Mouse (Mus musculus) liver, embryonic 11.5 days (tissue): ENCODE measurements around the gene Carmil2. TPM values are rescaled to one million over a fixed set of nuclear protein-coding genes. Genes with fewer than 3 reads are reported as not detected.

Source experiments
- ATAC-seq: fragments of 200-750 bp; cut with Nextera tagmentation; replicated peaks from 2 replicates; pipeline ENCODE4 v1.8.0; 2017; ENCODE audit warnings: moderate number of reproducible peaks, mild to moderate bottlenecking, moderate TSS enrichment, moderate library complexity; ENCODE audit not compliant: low FRiP score
- DNase-seq: peaks from one replicate; pipeline ENCODE4 v3.0.0-alpha.2; 2017; ENCODE audit warnings: low spot score
- H3K27ac ChIP-seq: fragments of 300-500 bp; sonication (generic); 2 replicates; pipeline ENCODE4 v1.5.1; 2014; ENCODE audit warnings: mild to moderate bottlenecking, low read depth, low read length, control low read depth
- H3K27me3 ChIP-seq: fragments of 300-500 bp; sonication (generic); replicated peaks from 2 replicates; pipeline ENCODE4 v1.6.1; 2014; ENCODE audit warnings: low read length, mixed read lengths; ENCODE audit not compliant: control insufficient read depth, insufficient read depth
- H3K36me3 ChIP-seq: fragments of 300-500 bp; sonication (generic); 2 replicates; pipeline ENCODE4 v1.6.1; 2014; ENCODE audit warnings: mild to moderate bottlenecking, low read length, moderate library complexity, mixed read lengths; ENCODE audit not compliant: control insufficient read depth, insufficient read depth
- H3K4me1 ChIP-seq: fragments of 300-500 bp; sonication (generic); replicated peaks from 2 replicates; pipeline ENCODE4 v1.6.1; 2014; ENCODE audit warnings: low read length, mixed read lengths; ENCODE audit not compliant: control insufficient read depth, insufficient read depth
- H3K4me2 ChIP-seq: fragments of 300-500 bp; sonication (generic); 2 replicates; pipeline ENCODE4 v1.6.1; 2014; ENCODE audit warnings: mild to moderate bottlenecking, control low read depth, moderate library complexity
- H3K4me3 ChIP-seq: fragments of 300-500 bp; sonication (generic); 2 replicates; pipeline ENCODE4 v1.5.1; 2014; ENCODE audit warnings: low read depth, low read length, control low read depth
- H3K9ac ChIP-seq: fragments of 300-500 bp; sonication (generic); 2 replicates; pipeline ENCODE4 v1.6.1; 2014; ENCODE audit warnings: low read depth, low read length, control low read depth
- H3K9me3 ChIP-seq: fragments of 300-500 bp; sonication (generic); 2 replicates; pipeline ENCODE4 v1.6.1; 2016; ENCODE audit warnings: low read length, inconsistent platforms, mixed read lengths; ENCODE audit not compliant: control insufficient read depth
- WGBS: fragments of 180-500 bp; shearing (Covaris S2); extraction: QIAGEN DNeasy Blood & Tissue Kit; methylation state at CpG from one replicate; pipeline ENCODE4 v1.1.7; 2014; 5-methylcytosine and 5-hydroxymethylcytosine counted together
- polyA plus RNA-seq: library from polyadenylated mRNA; unstranded; fragments of >200 nt; fragmentation: Nextera tagmentation; extraction: Ambion mirVana; gene quantifications from 2 replicates; pipeline ENCODE4 v1.2.1, GENCODE M21; 2014

The Carmil2 gene
- polyA plus RNA-seq, 1 experiment from 2014 or later: 0.82 TPM

GRCm38 (mm10) chr8:105707498-105708403, 21.7 kb downstream of the Carmil2 start, which contains the start of the genes 4933405L10Rik and Enkd1:
Gene 4933405L10Rik (plus strand): TSS chr8:105707655.
Gene Enkd1 (minus strand): TSS chr8:105708210.
- H3K4me3 ChIP-seq: peak within 1 kb of the TSS; percentile 82
- H3K4me1 ChIP-seq: peaks cover 14% of the 10 kb centered on the region
- peaks cover 8% of the 10 kb centered on the region for H3K36me3 ChIP-seq
- 1% methylated on average over 54 of the region's 55 CpGs for WGBS
- H3K9me3 ChIP-seq: no peaks in the 10 kb centered on the region
- H3K27ac ChIP-seq: no peak within 1 kb of the TSS
- peak within 1 kb of the TSS; percentile 85 for H3K4me2 ChIP-seq
- H3K9ac ChIP-seq: peak within 1 kb of the TSS; percentile 74
- DNase-seq (peak; percentile 86), ATAC-seq (peak; percentile 83)
- H3K27me3 ChIP-seq: no peaks in the 10 kb centered on the region

DNA sequence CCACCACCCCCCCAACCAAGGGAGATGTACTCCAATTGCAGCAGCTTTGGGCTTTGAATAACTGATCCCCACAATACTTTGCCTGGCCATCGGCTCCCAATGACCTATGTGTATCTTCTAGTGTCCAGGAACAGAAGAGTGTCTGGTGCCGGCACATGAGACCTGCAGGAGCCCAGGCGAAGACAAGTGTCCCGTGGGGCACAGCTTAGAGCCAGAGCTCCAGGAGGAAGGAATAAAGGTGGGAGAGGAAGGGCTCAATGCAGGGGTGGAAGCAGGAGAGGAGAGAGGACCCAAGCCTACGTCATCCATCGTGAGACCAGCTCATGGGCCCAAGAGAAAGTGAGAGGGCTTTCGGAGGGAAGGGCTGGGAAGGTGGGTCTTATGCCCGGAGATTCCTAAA, 22.6 kb downstream of the Carmil2 start:
- peaks cover 14% of the 10 kb centered on the region for H3K4me1 ChIP-seq
- no peaks in the 10 kb centered on the region for H3K36me3 ChIP-seq
- H3K4me3 ChIP-seq: no peak overlapping the region
- no peak overlapping the region for H3K9ac ChIP-seq
- WGBS: 90% methylated on average over 8 of the region's 8 CpGs
- no peaks in the 10 kb centered on the region for H3K27me3 ChIP-seq
- no peaks in the 10 kb centered on the region for H3K9me3 ChIP-seq
- ATAC-seq (no peak), DNase-seq (no peak)
- no peak overlapping the region for H3K27ac ChIP-seq
- no peak overlapping the region for H3K4me2 ChIP-seq

DNA sequence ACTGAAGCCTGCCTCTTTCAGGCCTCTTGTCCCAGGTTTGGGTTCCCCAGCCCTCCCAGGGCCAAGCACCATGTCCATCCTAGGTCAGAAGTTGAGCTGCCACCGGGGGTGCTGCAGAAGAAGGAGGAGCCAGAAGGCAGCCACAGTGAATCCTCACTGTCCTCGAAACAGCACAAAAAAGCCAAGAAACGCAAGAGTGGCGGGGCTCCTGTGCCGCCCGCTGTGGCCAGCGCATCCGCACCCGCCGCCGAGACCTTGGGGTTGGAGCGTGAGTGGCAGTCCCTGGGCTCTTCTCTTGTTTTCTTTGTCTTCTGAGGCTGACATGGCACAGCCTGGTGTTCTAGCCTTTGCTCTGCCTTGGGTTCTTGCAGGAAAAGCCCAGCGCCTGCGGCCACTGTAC, 23.2 kb downstream of the Carmil2 start:
- 83% methylated on average over 12 of the region's 14 CpGs for WGBS
- Histone ChIP-seq H3K36me3 (no peaks in the 10 kb centered on the region), H3K9me3 (no peaks in the 10 kb centered on the region), H3K4me2 (no peak overlapping the region), H3K27ac (no peak overlapping the region), H3K27me3 (no peaks in the 10 kb centered on the region), H3K9ac (no peak overlapping the region), H3K4me1 (peaks cover 14% of the 10 kb centered on the region), H3K4me3 (no peak overlapping the region)
- DNase-seq (no peak), ATAC-seq (no peak)

DNA sequence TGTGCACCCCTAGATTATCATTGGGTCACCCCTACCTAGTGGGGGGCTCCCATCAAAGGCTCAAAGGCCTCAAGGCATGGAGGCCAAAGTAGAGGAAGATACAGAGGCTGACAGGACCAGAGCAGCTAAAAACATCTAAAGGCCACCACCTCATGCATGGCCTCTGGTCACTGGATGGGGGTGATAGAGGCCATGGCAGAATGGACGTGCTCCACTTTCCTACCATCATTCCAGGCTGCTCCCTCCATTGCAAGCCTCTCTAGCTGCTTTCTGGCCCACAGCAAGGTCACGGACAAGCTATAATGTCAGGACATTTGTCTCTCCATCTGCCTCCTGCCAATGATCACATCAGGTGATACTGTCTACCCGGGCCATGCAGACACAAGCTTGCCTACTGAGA, 26.2 kb downstream of the Carmil2 start:
- ATAC-seq: no peak
- Histone ChIP-seq H3K27ac (no peak overlapping the region), H3K4me1 (peaks cover 4% of the 10 kb centered on the region; the same call in 1 of the 2 replicates), H3K4me2 (no peak overlapping the region), H3K9me3 (no peaks in the 10 kb centered on the region), H3K4me3 (no peak overlapping the region), H3K9ac (no peak overlapping the region), H3K36me3 (no peaks in the 10 kb centered on the region), H3K27me3 (no peaks in the 10 kb centered on the region)
- no peak for DNase-seq
- 73% methylated on average over 3 of the region's 3 CpGs for WGBS

- peak; percentile 65; the same call in 1 of the 2 replicates for ATAC-seq
- H3K27ac ChIP-seq: no peak overlapping the region
- WGBS: 7% methylated on average over 3 of the region's 3 CpGs
Measured at GRCm38 (mm10) chr8:105714139-105714538, 28.1 kb downstream of the Carmil2 start.

DNA sequence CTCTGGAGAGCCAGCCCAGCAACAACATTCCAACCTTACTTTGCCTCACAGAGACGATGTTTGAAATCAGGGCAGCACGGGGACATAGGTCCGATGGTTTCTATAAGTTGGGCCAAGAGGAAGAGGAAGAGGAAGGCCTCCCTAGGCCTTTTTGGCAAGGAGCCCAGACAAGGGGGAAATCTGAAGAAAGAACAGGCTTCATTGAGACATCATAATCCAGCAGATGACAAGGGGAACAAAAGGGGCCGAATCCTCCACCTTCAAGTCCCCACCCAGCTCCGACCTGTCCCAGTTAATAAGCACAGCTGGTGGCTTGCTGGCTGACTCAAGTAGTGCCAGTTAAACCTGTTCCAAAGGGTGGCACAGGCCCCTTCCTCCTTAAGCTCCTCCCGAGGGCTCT, 29.0 kb downstream of the Carmil2 start:
- H3K9ac ChIP-seq: no peak overlapping the region
- ATAC-seq: no peak
- H3K4me3 ChIP-seq: no peak overlapping the region
- H3K27ac ChIP-seq: no peak overlapping the region
- no peaks in the 10 kb centered on the region for H3K27me3 ChIP-seq
- 73% methylated on average over 6 of the region's 6 CpGs for WGBS
- DNase-seq: no peak
- no peaks in the 10 kb centered on the region for H3K9me3 ChIP-seq
- H3K4me1 ChIP-seq: no peaks in the 10 kb centered on the region
- no peaks in the 10 kb centered on the region for H3K36me3 ChIP-seq
- H3K4me2 ChIP-seq: no peak overlapping the region

More at GRCm38 (mm10) chr8:105714139-105714538, 28.1 kb downstream of the Carmil2 start:
- Histone ChIP-seq H3K9me3 (no peaks in the 10 kb centered on the region), H3K36me3 (no peaks in the 10 kb centered on the region), H3K9ac (no peak overlapping the region), H3K27me3 (no peaks in the 10 kb centered on the region), H3K4me2 (no peak overlapping the region), H3K4me3 (no peak overlapping the region), H3K4me1 (no peaks in the 10 kb centered on the region)
- DNase-seq: peak; percentile 80

GRCm38 (mm10) chr8:105716302-105716945, 30.4 kb downstream of the Carmil2 start:
- ATAC-seq (no peak), DNase-seq (no peak)
- no peak overlapping the region for H3K9ac ChIP-seq
- no peaks in the 10 kb centered on the region for H3K27me3 ChIP-seq
- H3K27ac ChIP-seq: no peak overlapping the region
- 86% methylated on average over 15 of the region's 15 CpGs for WGBS
- H3K4me1 ChIP-seq: no peaks in the 10 kb centered on the region
- no peaks in the 10 kb centered on the region for H3K36me3 ChIP-seq
- H3K4me3 ChIP-seq: no peak overlapping the region
- no peak overlapping the region for H3K4me2 ChIP-seq
- H3K9me3 ChIP-seq: no peaks in the 10 kb centered on the region

GRCm38 (mm10) chr8:105719637-105720036, 33.6 kb downstream of the Carmil2 start:
- 85% methylated on average over 4 of the region's 4 CpGs for WGBS
- H3K9ac ChIP-seq: no peak overlapping the region

More at GRCm38 (mm10) chr8:105719637-105720036, 33.6 kb downstream of the Carmil2 start:
- no peaks in the 10 kb centered on the region for H3K9me3 ChIP-seq
- H3K4me2 ChIP-seq: no peak overlapping the region
- no peak overlapping the region for H3K27ac ChIP-seq
- no peaks in the 10 kb centered on the region for H3K27me3 ChIP-seq
- no peaks in the 10 kb centered on the region for H3K36me3 ChIP-seq
- DNase-seq: no peak
- H3K4me1 ChIP-seq: no peaks in the 10 kb centered on the region
- ATAC-seq: no peak
- no peak overlapping the region for H3K4me3 ChIP-seq
